ENCODE assay signal across 8 mouse cellular contexts in genomic region chr17:87282007-87282705, GRCm38 (mm10). TPM values are rescaled to one million over a fixed set of nuclear protein-coding genes. Genes with fewer than 3 reads are reported as not detected.
DNase-seq lines count a peak whose midpoint lies in the region; ATAC-seq lines count a peak whose summit lies in the region.

No protein-coding gene starts in this region.

- peak; percentile 52 for ATAC-seq in inflammation-experienced regulatory T-cells, adult 6 months

- H3K27me3 ChIP-seq in megakaryocyte, embryonic 14.5 days (replicated peaks) = peaks cover 2% of the 10 kb centered on the region

- no peaks in the 10 kb centered on the region for H3K9me3 ChIP-seq in megakaryocyte, embryonic 14.5 days

- DNase-seq in adipocyte (ENCODE audit: low spot score) = peak; percentile 99
- DNase-seq in embryo, embryonic 10 days (ENCODE audit: low spot score) = peak; percentile 92
- peak; percentile 90 for DNase-seq in gastrocnemius, postnatal 10 days
- peak; percentile 60 to 80 for DNase-seq in left cerebral cortex, adult 9 months (ENCODE audit: low spot score in 2 of 2)
- peak; percentile 56 to 74 for DNase-seq in right cerebral cortex, adult 2 months (ENCODE audit: low spot score in 2 of 2)
- peak; percentile 84 for DNase-seq in urinary bladder, postnatal 25 days (ENCODE audit: low spot score)

- peak overlapping the region; percentile 99 for H3K4me3 ChIP-seq in megakaryocyte, embryonic 14.5 days (replicated peaks)

- H3K4me1 ChIP-seq in megakaryocyte, embryonic 14.5 days = peaks cover 40% of the 10 kb centered on the region

- H3K36me3 ChIP-seq in megakaryocyte, embryonic 14.5 days (replicated peaks; ENCODE audit: low read length) = peaks cover 9% of the 10 kb centered on the region

RNA-seq across cellular contexts. Expression of gene Ttc7, which starts 0.5 kb away (rescaled TPM):
- total RNA-seq in gastrocnemius, postnatal 10 days (2021) = 10 to 100 TPM; 16.6 to 17.7 TPM
- polyA plus RNA-seq in inflammation-experienced regulatory T-cells, adult 6 months (2017; shearing (Covaris generic)) = 10 to 100 TPM; 16.9 to 22.6 (median 20.6) TPM
- 8.2 and 14.1 TPM in 2 replicates for polyA plus RNA-seq in megakaryocyte, embryonic 14.5 days (2012; ENCODE audit: insufficient read depth, low replicate concordance)

RNA-seq across cellular contexts. Expression of gene Mcfd2, which starts 16.4 kb away (rescaled TPM):
- 10 to 100 TPM; 22.9 to 26.3 TPM for total RNA-seq in gastrocnemius, postnatal 10 days (2021)
- polyA plus RNA-seq in inflammation-experienced regulatory T-cells, adult 6 months (2017; shearing (Covaris generic)) = 10 to 100 TPM; 20.8 to 40.7 (median 37.4) TPM
- 8.0 and 12.5 TPM in 2 replicates for polyA plus RNA-seq in megakaryocyte, embryonic 14.5 days (2012; ENCODE audit: insufficient read depth, low replicate concordance)

Comparison
In these comparisons a context has a peak if more than half of its experiments do, and no peak if none do; other contexts are left out.
1. Peak in every context shown above with its lines: DNase-seq, ATAC-seq and H3K4me3 ChIP-seq.